Mouse (Mus musculus) heart, embryonic 15.5 days (tissue): ENCODE data around the gene Mrpl34. TPM values are rescaled to one million over a fixed set of nuclear protein-coding genes. Genes with fewer than 3 reads are reported as not detected.
"Not testable (repeated sequence)": the region's sequence is repeated elsewhere in the genome, so short reads cannot be mapped to it uniquely, and the experiment has no call there.

Source experiments
- ATAC-seq: fragments of 200-750 bp; cut with Nextera tagmentation; replicated peaks from 2 replicates; pipeline ENCODE4 v1.8.0; 2017; ENCODE audit warnings: low read depth, moderate TSS enrichment; ENCODE audit not compliant: insufficient number of reproducible peaks, insufficient read depth, low FRiP score
- H3K27ac ChIP-seq: fragments of 300-500 bp; sonication (generic); 2 replicates; pipeline ENCODE4 v1.5.1; 2015; ENCODE audit warnings: mild to moderate bottlenecking, inconsistent platforms
- H3K27me3 ChIP-seq: fragments of 300-500 bp; sonication (generic); 2 replicates; pipeline ENCODE4 v1.6.1; 2015; ENCODE audit warnings: inconsistent platforms
- H3K36me3 ChIP-seq: fragments of 300-500 bp; sonication (generic); 2 replicates; pipeline ENCODE4 v1.6.1; 2015; ENCODE audit warnings: mild to moderate bottlenecking, inconsistent platforms
- H3K4me1 ChIP-seq: fragments of 300-500 bp; sonication (generic); replicated peaks from 2 replicates; pipeline ENCODE4 v1.6.1; 2015; ENCODE audit warnings: inconsistent platforms
- H3K4me2 ChIP-seq: fragments of 300-500 bp; sonication (generic); 2 replicates; pipeline ENCODE4 v1.6.1; 2015; ENCODE audit warnings: inconsistent platforms, mild to moderate bottlenecking, moderate library complexity
- H3K4me3 ChIP-seq: fragments of 300-500 bp; sonication (generic); 2 replicates; pipeline ENCODE4 v1.5.1; 2015; ENCODE audit warnings: mild to moderate bottlenecking, inconsistent platforms
- H3K9ac ChIP-seq: fragments of 300-500 bp; sonication (generic); 2 replicates; pipeline ENCODE4 v1.6.1; 2015; ENCODE audit warnings: mild to moderate bottlenecking, inconsistent platforms
- H3K9me3 ChIP-seq: fragments of 300-500 bp; sonication (generic); replicated peaks from 2 replicates; pipeline ENCODE4 v1.6.1; 2016; ENCODE audit warnings: inconsistent platforms
- WGBS: fragments of 180-500 bp; shearing (Covaris S2); methylation state at CpG from one replicate; pipeline ENCODE4 v1.1.7; 2015; ENCODE audit warnings: mixed read lengths; 5-methylcytosine and 5-hydroxymethylcytosine counted together
- polyA plus RNA-seq: library from polyadenylated mRNA; unstranded; fragments of >200 nt; fragmentation: Nextera tagmentation; extraction: Ambion mirVana; gene quantifications from 2 replicates; pipeline ENCODE4 v1.2.1, GENCODE M21; 2015

Gene Mrpl34
- 149 and 188 TPM in 2 replicates for polyA plus RNA-seq

DNA sequence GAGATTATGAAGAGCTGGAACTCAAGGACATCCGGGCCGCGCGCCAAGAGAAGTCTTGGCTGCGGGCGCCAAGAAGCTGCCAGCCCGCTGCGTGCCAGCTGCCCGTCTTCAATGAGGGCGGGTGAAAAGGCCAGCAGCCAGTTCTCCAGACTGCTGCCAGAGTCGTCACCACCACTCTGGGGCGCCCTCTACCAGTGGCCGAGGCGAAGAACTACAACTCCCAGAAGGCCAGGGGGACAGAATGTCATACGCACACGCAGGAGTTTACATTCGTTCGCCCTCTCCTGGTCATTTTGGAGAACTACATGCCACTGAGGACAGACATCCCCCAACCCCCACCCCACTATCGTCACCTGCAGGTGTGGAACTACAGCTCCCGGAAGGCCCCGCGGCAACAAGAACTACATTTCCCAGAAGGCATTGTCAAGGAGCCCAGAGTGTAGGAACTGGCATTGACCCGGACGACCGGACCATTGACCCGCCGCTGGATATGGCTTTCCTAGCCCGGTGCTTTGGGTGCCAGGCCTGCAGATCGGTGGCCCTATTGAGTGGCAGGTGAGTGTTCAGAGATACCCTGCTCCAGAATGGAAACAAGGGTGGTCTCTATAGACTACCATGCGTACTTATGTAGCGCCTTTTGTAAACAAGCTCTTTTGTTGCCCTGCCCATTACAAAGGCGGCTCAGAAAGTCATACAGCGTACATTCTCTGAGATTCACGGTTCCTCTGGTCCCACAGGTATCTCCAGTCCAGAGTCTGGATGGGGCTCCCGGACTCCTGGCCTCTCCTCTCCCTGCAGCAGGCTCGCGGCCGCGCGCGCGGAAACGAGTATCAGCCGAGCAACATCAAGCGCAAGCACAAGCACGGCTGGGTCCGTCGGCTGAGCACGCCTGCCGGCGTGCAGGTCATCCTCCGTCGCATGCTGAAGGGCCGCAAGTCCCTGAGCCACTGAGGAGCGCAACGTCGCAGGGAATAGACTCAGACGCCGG, at the start of gene Mrpl34:
Gene Mrpl34 (plus strand): TSS at position 447 of the 988 bp plus-strand sequence.
- H3K4me1 ChIP-seq: peaks cover 38% of the 10 kb centered on the region
- peak within 1 kb of the TSS; percentile 89 for H3K4me3 ChIP-seq
- H3K9ac ChIP-seq: peak within 1 kb of the TSS; percentile 65
- no peaks in the 10 kb centered on the region for H3K9me3 ChIP-seq
- WGBS: under 1% methylated on average over 59 of the region's 59 CpGs
- H3K27me3 ChIP-seq: no peaks in the 10 kb centered on the region; the same call in 1 of the 2 replicates
- H3K27ac ChIP-seq: peak within 1 kb of the TSS; percentile 96
- peak within 1 kb of the TSS; percentile 86 for H3K4me2 ChIP-seq
- peak; percentile 82 for ATAC-seq
- H3K36me3 ChIP-seq: peaks cover 13% of the 10 kb centered on the region; the same call in 1 of the 2 replicates

DNA sequence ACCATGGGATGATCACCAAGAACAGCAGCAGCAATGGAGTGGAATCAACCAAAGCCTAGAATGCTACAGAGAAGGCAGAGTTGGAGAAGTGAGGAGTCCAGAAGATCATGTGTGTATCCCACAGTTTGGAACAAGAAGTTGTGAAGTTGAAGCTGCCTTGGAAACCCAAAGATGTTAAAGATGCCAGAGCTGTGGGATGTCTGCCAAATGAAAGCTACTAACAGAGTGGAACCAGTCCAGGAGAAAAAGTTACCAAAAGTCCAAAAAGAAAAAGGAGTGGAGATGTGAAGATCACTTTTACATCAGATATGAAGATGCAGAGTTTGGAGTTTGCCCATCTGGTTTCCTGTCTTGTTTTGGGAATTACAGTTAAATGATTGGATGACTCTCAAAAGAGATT, 42.6 kb upstream of the Mrpl34 start:
- H3K4me3 ChIP-seq: no peak overlapping the region

GRCm38 (mm10) chr8:71432935-71433334, 31.8 kb upstream of the Mrpl34 start:
- not testable (repeated sequence) for H3K9ac ChIP-seq, H3K9me3 ChIP-seq, H3K27ac ChIP-seq, ATAC-seq, H3K36me3 ChIP-seq, H3K4me1 ChIP-seq, H3K4me3 ChIP-seq, H3K27me3 ChIP-seq, H3K4me2 ChIP-seq
- WGBS: 58% methylated on average over 1 of the region's 1 CpGs

More for the DNA sequence above, 42.6 kb upstream of the Mrpl34 start:
- no peak overlapping the region for H3K4me2 ChIP-seq
- no peak overlapping the region for H3K27ac ChIP-seq
- no peaks in the 10 kb centered on the region for H3K27me3 ChIP-seq
- no peak overlapping the region for H3K9ac ChIP-seq
- no peaks in the 10 kb centered on the region for H3K36me3 ChIP-seq
- ATAC-seq: no peak
- H3K9me3 ChIP-seq: no peaks in the 10 kb centered on the region
- no peaks in the 10 kb centered on the region for H3K4me1 ChIP-seq

- no peak overlapping the region for H3K27ac ChIP-seq
- no peaks in the 10 kb centered on the region for H3K36me3 ChIP-seq
- no peak overlapping the region for H3K4me3 ChIP-seq
- no peak overlapping the region for H3K4me2 ChIP-seq
- no peak for ATAC-seq
- peaks cover 2% of the 10 kb centered on the region; the same call in 1 of the 2 replicates for H3K9me3 ChIP-seq
- 42% methylated on average over 3 of the region's 3 CpGs for WGBS
- peaks cover 3% of the 10 kb centered on the region for H3K27me3 ChIP-seq
- H3K4me1 ChIP-seq: no peaks in the 10 kb centered on the region
- no peak overlapping the region for H3K9ac ChIP-seq
Observed at GRCm38 (mm10) chr8:71437041-71437440, 27.7 kb upstream of the Mrpl34 start.

- Histone ChIP-seq H3K36me3 (no peaks in the 10 kb centered on the region), H3K27me3 (peaks cover 23% of the 10 kb centered on the region), H3K9ac (no peak overlapping the region), H3K4me1 (no peaks in the 10 kb centered on the region), H3K4me2 (no peak overlapping the region), H3K4me3 (no peak overlapping the region), H3K9me3 (no peaks in the 10 kb centered on the region), H3K27ac (no peak overlapping the region)
- WGBS: under 1% methylated on average over 7 of the region's 7 CpGs
- ATAC-seq: no peak
Observed at GRCm38 (mm10) chr8:71441404-71441803, 23.4 kb upstream of the Mrpl34 start.

- ATAC-seq: no peak
- WGBS: 72% methylated on average over 7 of the region's 7 CpGs
- no peak overlapping the region for H3K9ac ChIP-seq
- H3K27ac ChIP-seq: no peak overlapping the region
- no peaks in the 10 kb centered on the region for H3K4me1 ChIP-seq
- H3K9me3 ChIP-seq: no peaks in the 10 kb centered on the region
- no peak overlapping the region for H3K4me3 ChIP-seq
- peaks cover 23% of the 10 kb centered on the region for H3K27me3 ChIP-seq
- no peak overlapping the region for H3K4me2 ChIP-seq
- H3K36me3 ChIP-seq: no peaks in the 10 kb centered on the region
Observed at GRCm38 (mm10) chr8:71445096-71445495, 19.7 kb upstream of the Mrpl34 start.

DNA sequence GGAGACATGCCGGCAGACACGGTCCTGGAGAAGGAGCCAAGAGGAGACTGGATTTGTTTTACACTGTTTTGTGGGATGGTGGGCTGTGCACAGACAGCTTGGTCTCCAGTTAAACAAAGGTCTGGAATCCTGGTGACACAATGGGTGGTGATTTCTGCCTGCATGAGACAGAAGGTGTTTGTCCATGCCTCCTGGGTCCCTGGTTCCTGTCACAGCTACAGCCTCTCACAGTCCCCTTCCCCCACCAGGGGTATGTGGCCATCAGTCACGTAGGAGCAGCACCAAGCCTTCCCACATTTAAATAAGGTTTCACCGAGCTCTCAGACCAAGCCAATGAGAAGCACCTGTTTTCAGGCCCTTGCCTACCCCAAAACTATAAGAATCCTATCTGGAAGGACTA, 13.4 kb upstream of the Mrpl34 start:
- no peak for ATAC-seq
- Histone ChIP-seq H3K9ac (no peak overlapping the region), H3K4me3 (no peak overlapping the region), H3K4me1 (no peaks in the 10 kb centered on the region), H3K4me2 (no peak overlapping the region), H3K27ac (no peak overlapping the region), H3K36me3 (no peaks in the 10 kb centered on the region), H3K27me3 (no peaks in the 10 kb centered on the region; the same call in 1 of the 2 replicates), H3K9me3 (no peaks in the 10 kb centered on the region)
- WGBS: 61% methylated on average over 4 of the region's 4 CpGs

DNA sequence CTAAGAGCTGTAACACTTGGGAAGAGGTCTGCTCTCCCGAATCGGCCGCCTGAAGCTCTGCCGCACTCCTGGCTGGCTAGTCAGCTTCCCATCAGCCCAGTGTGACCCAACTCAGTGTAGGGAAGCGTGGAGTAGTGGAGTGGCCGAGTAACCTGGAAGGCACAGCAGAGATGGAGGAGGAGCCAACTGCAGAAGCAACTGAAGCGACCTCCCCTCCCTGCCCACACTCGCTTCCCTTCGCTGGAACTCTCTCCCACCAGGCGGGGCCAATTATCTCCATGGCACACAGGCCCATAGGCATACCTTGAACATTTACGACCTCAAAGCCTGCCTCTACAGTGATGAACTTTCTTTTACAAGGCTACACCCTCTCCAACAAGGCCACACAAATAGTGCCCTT, 13.0 kb upstream of the Mrpl34 start:
- Histone ChIP-seq H3K9me3 (no peaks in the 10 kb centered on the region), H3K4me3 (no peak overlapping the region), H3K27ac (no peak overlapping the region), H3K4me1 (no peaks in the 10 kb centered on the region), H3K36me3 (peaks cover under 1% of the 10 kb centered on the region; the same call in 1 of the 2 replicates), H3K27me3 (no peaks in the 10 kb centered on the region; the same call in 1 of the 2 replicates), H3K4me2 (no peak overlapping the region), H3K9ac (no peak overlapping the region)
- WGBS: 47% methylated on average over 11 of the region's 11 CpGs
- no peak for ATAC-seq

- H3K27ac ChIP-seq: no peak overlapping the region
- no peak overlapping the region for H3K9ac ChIP-seq
- no peak overlapping the region for H3K4me3 ChIP-seq
- H3K27me3 ChIP-seq: no peaks in the 10 kb centered on the region; the same call in 1 of the 2 replicates
- H3K36me3 ChIP-seq: peaks cover 4% of the 10 kb centered on the region; the same call in 1 of the 2 replicates
- WGBS: 57% methylated on average over 2 of the region's 2 CpGs
- no peaks in the 10 kb centered on the region for H3K9me3 ChIP-seq
- H3K4me2 ChIP-seq: no peak overlapping the region
- no peak for ATAC-seq
- no peaks in the 10 kb centered on the region for H3K4me1 ChIP-seq
Observed at GRCm38 (mm10) chr8:71452669-71453068, 12.1 kb upstream of the Mrpl34 start.

DNA sequence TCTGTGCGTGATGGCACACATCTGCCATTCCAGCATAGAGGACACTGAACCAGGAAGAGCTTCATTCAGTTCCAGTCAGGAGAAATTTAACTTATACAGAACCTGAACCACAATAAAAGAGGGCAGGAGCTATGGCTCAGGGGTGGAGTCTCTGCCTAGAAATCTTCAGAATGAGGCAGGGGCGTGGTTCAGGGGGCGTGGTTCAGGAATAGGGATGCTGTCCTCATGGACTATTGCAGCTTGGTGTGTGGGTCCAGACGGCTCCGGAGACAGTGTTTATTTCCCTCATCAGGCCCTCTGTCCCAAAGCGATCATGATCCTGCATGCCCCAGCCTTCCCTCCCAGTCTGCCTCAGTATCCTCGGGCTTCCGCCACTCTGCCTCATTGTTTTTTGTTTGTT, 10.1 kb upstream of the Mrpl34 start:
- no peaks in the 10 kb centered on the region for H3K9me3 ChIP-seq
- H3K4me3 ChIP-seq: no peak overlapping the region
- H3K9ac ChIP-seq: no peak overlapping the region
- no peak overlapping the region for H3K27ac ChIP-seq
- no peak for ATAC-seq
- no peaks in the 10 kb centered on the region for H3K4me1 ChIP-seq
- peaks cover 7% of the 10 kb centered on the region; the same call in 1 of the 2 replicates for H3K36me3 ChIP-seq
- 73% methylated on average over 8 of the region's 8 CpGs for WGBS
- no peaks in the 10 kb centered on the region; the same call in 1 of the 2 replicates for H3K27me3 ChIP-seq
- no peak overlapping the region for H3K4me2 ChIP-seq

- Histone ChIP-seq H3K9ac (no peak overlapping the region), H3K27me3 (no peaks in the 10 kb centered on the region; the same call in 1 of the 2 replicates), H3K9me3 (no peaks in the 10 kb centered on the region), H3K27ac (no peak overlapping the region), H3K4me1 (0 out of 2 replicates have a peak, but pooled peaks cover 3% of the 10 kb centered on the region), H3K4me2 (no peak overlapping the region), H3K36me3 (peaks cover 15% of the 10 kb centered on the region), H3K4me3 (no peak overlapping the region)
- ATAC-seq: no peak
- WGBS: 42% methylated on average over 22 of the region's 22 CpGs
Observed at GRCm38 (mm10) chr8:71456906-71457305, 7.9 kb upstream of the Mrpl34 start.
